Comparison of ENCODE assay signal across 16 mouse cellular contexts in the genomic region with DNA sequence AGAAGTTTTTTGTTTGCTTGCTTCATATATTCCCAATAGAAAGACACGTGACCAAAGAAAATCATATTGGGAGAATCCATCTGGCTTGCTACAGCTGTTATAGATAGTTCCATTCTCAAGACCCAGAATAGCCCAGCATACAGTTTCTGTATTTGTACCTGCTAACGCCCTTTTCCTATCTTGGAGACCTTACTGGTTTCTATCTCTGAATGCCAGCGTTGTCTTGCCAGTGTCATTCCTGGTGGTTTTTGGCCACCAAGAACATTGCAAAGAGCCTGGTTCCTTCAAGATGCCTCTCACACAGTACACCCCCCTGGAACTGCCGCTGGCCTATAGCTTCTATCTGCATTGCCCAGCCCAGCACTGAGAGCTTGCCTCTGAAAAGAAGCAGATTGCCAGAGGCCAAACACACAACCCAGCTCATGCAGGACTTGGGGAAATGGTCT. TPM values are rescaled to one million over a fixed set of nuclear protein-coding genes. Genes with fewer than 3 reads are reported as not detected.
DNase-seq lines count a peak whose midpoint lies in the region; ATAC-seq lines count a peak whose summit lies in the region.
"Had no signal": no experiment of that assay in that cellular context is flagged by ENCODE, and none has a peak within 500 bp of the region (broad histone marks: within the 10 kb centered on the region; RNA-seq: fewer than 3 reads in every experiment).

No protein-coding gene starts in this region.

- peak; percentile 82 for DNase-seq in MEL-GATA-1-ER (ENCODE audit: extremely low read depth, low read depth)
- DNase-seq in c-Kit-positive CD71-positive TER-119-positive erythroid progenitor cells, embryonic 14.5 days (ENCODE audit: low spot score): peak; percentile 46
- peak; percentile 57 to 69 for DNase-seq in spleen, postnatal 10 days (ENCODE audit: low spot score in 2 of 2)
- no peak for DNase-seq in left cerebral cortex, adult 11 months (ENCODE audit: low spot score)
- no peak for DNase-seq in heart, adult 18-20 months
- DNase-seq: adrenal gland, postnatal 25 days; cerebellum, adult 9-11 months; heart, postnatal 4 days; kidney, adult 18-20 months; kidney, postnatal 10 days had no signal

- peak overlapping the region; percentile 56 for H3K9ac ChIP-seq in liver, embryonic 12.5 days
- no peak overlapping the region for H3K9ac ChIP-seq in hindbrain, embryonic 12.5 days
- H3K9ac ChIP-seq: forebrain, embryonic 15.5 days; heart, embryonic 13.5 days; limb, embryonic 12.5 days; midbrain, embryonic 15.5 days had no signal

- WGBS in liver, embryonic 12.5 days (ENCODE audit: insufficient replicate concordance): 32% methylated on average over 4 of the region's 4 CpGs
- 92% methylated on average over 4 of the region's 4 CpGs for WGBS in hindbrain, embryonic 12.5 days

- H3K4me2 ChIP-seq in liver, embryonic 12.5 days: peak overlapping the region; percentile 50
- no peak overlapping the region for H3K4me2 ChIP-seq in hindbrain, embryonic 12.5 days (replicated peaks)
- H3K4me2 ChIP-seq: forebrain, embryonic 15.5 days; heart, embryonic 13.5 days; limb, embryonic 12.5 days; midbrain, embryonic 15.5 days had no signal

- peaks cover 91% of the 10 kb centered on the region for H3K4me1 ChIP-seq in liver, embryonic 12.5 days
- peaks cover 12% of the 10 kb centered on the region for H3K4me1 ChIP-seq in hindbrain, embryonic 12.5 days

- no peaks in the 10 kb centered on the region for H3K36me3 ChIP-seq in liver, embryonic 12.5 days
- no peaks in the 10 kb centered on the region for H3K36me3 ChIP-seq in hindbrain, embryonic 12.5 days
- H3K36me3 ChIP-seq: forebrain, embryonic 15.5 days; heart, embryonic 13.5 days; limb, embryonic 12.5 days; midbrain, embryonic 15.5 days had no signal

- no peaks in the 10 kb centered on the region for H3K9me3 ChIP-seq in liver, embryonic 12.5 days (replicated peaks)
- H3K9me3 ChIP-seq in hindbrain, embryonic 12.5 days (replicated peaks): no peaks in the 10 kb centered on the region
- H3K9me3 ChIP-seq: forebrain, embryonic 15.5 days; heart, embryonic 13.5 days; limb, embryonic 12.5 days; midbrain, embryonic 15.5 days had no signal

- ATAC-seq in liver, embryonic 12.5 days: peak; percentile 62
- no peak for ATAC-seq in hindbrain, embryonic 12.5 days (ENCODE audit: low FRiP score)
- ATAC-seq: forebrain, embryonic 15.5 days; midbrain, embryonic 15.5 days had no signal

- peak overlapping the region; percentile 91 for H3K27ac ChIP-seq in liver, embryonic 12.5 days
- no peak overlapping the region for H3K27ac ChIP-seq in hindbrain, embryonic 12.5 days
- H3K27ac ChIP-seq: forebrain, embryonic 15.5 days; heart, embryonic 13.5 days; limb, embryonic 12.5 days; midbrain, embryonic 15.5 days had no signal

- H3K27me3 ChIP-seq in liver, embryonic 12.5 days (replicated peaks): peaks cover 43% of the 10 kb centered on the region
- peaks cover 47% of the 10 kb centered on the region for H3K27me3 ChIP-seq in hindbrain, embryonic 12.5 days

- no peak overlapping the region for H3K4me3 ChIP-seq in liver, embryonic 12.5 days
- no peak overlapping the region for H3K4me3 ChIP-seq in hindbrain, embryonic 12.5 days
- H3K4me3 ChIP-seq: forebrain, embryonic 15.5 days; heart, embryonic 13.5 days; limb, embryonic 12.5 days; midbrain, embryonic 15.5 days had no signal

RNA-seq across cellular contexts. Expression of a gene that starts 3.4 kb away (rescaled TPM):
- polyA plus RNA-seq in liver, embryonic 12.5 days (2016; fragmentation: Nextera tagmentation; extraction: Ambion mirVana): 14.2 and 14.3 TPM in 2 replicates
- 1.2 TPM in 2 replicates for polyA plus RNA-seq in hindbrain, embryonic 12.5 days (2016; fragmentation: Nextera tagmentation; extraction: Ambion mirVana)
- total RNA-seq in heart, adult 18-20 months (2021): 10 to 100 TPM; 38.1 to 40.5 TPM

RNA-seq across cellular contexts. Expression of a gene that starts 44.3 kb away (rescaled TPM):
- polyA plus RNA-seq in liver, embryonic 12.5 days (2016; fragmentation: Nextera tagmentation; extraction: Ambion mirVana): 95.2 and 98.9 TPM in 2 replicates
- 159 and 182 TPM in 2 replicates for polyA plus RNA-seq in hindbrain, embryonic 12.5 days (2016; fragmentation: Nextera tagmentation; extraction: Ambion mirVana)
- total RNA-seq in heart, adult 18-20 months (2021): 10 to 100 TPM; 27.3 to 34.6 TPM

Comparison
In these comparisons a context has a peak if more than half of its experiments do, and no peak if none do; other contexts are left out.
1. DNase-seq: peak in MEL-GATA-1-ER (single experiment), c-Kit-positive CD71-positive TER-119-positive erythroid progenitor cells, embryonic 14.5 days (single experiment) and spleen, postnatal 10 days (2 of 2); none in left cerebral cortex, adult 11 months (single experiment) and heart, adult 18-20 months (0 of 2).